ENCODE assay signal across 8 mouse cellular contexts in the genomic region with DNA sequence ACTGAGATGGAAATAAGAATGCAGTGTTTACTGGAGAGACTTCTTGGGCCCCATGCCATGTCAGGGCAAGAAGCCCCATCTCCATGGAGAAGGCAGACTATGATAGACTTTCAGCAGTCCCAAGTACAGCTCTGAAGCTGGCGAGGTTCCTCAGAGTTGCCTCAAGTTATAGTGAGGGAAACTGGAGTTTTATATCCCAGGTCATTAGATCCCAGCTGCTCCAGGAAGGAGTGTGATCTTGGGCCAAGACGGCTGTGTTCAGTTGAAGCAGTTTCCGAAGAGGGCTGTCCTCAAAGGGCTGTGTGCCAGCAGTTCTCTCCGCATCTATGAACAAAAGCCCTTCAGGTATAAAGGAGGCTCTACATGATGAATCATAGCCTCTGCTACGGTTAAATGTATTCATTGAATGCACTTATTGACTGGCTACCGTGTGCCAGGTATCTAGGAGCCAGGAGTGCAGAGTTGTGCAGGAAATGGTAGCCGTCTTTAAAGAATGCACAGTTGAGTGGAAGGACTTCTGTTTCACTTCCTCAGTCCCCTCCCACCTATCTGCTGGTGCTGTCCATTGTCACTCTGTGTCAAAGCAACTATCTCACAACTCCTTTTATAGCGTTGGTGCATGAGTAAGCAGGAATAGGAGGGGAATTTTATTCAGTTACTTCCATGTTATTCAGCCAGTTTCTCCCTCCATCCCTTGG. TPM values are rescaled to one million over a fixed set of nuclear protein-coding genes. Genes with fewer than 3 reads are reported as not detected.
DNase-seq lines count a peak whose midpoint lies in the region; ATAC-seq and TF ChIP-seq lines count a peak whose summit lies in the region.

No protein-coding gene starts in this region.

- no peaks in the 10 kb centered on the region for H3K27me3 ChIP-seq in midbrain, embryonic 16.5 days (ENCODE audit: control insufficient read depth, insufficient read depth, low read depth, low read length)
- no peaks in the 10 kb centered on the region for H3K27me3 ChIP-seq in midbrain, embryonic 11.5 days (ENCODE audit: control insufficient read depth, insufficient read depth, low read length)
- no peaks in the 10 kb centered on the region for H3K27me3 ChIP-seq in kidney, postnatal 0 days (ENCODE audit: insufficient read depth, low read length)

- 74% methylated on average over 8 of the region's 8 CpGs for WGBS in midbrain, embryonic 16.5 days
- 83% methylated on average over 8 of the region's 8 CpGs for WGBS in midbrain, embryonic 11.5 days
- 43% methylated on average over 8 of the region's 8 CpGs for WGBS in kidney, postnatal 0 days

- H3K4me2 ChIP-seq in midbrain, embryonic 16.5 days (ENCODE audit: low read length) = no peak overlapping the region
- H3K4me2 ChIP-seq in midbrain, embryonic 11.5 days = no peak overlapping the region
- no peak overlapping the region for H3K4me2 ChIP-seq in kidney, postnatal 0 days (ENCODE audit: low read length)

- 0 out of 2 replicates have a peak, but pooled peaks have one; percentile 14 for ATAC-seq in midbrain, embryonic 16.5 days
- no peak for ATAC-seq in midbrain, embryonic 11.5 days (ENCODE audit: low FRiP score)
- peak; percentile 61 for ATAC-seq in kidney, postnatal 0 days (replicated peaks; ENCODE audit: low FRiP score, low read depth)

- H3K9ac ChIP-seq in midbrain, embryonic 16.5 days (ENCODE audit: low read depth, low read length) = no peak overlapping the region
- H3K9ac ChIP-seq in midbrain, embryonic 11.5 days (ENCODE audit: low read length) = no peak overlapping the region
- no peak overlapping the region for H3K9ac ChIP-seq in kidney, postnatal 0 days (ENCODE audit: low read depth, low read length)

- no peak overlapping the region for H3K4me3 ChIP-seq in midbrain, embryonic 16.5 days (ENCODE audit: low read depth, low read length)
- H3K4me3 ChIP-seq in midbrain, embryonic 11.5 days (ENCODE audit: low read depth, low read length) = no peak overlapping the region
- H3K4me3 ChIP-seq in kidney, postnatal 0 days (replicated peaks; ENCODE audit: low read depth, low read length) = no peak overlapping the region

- H3K27ac ChIP-seq in midbrain, embryonic 16.5 days (ENCODE audit: low read length) = no peak overlapping the region
- no peak overlapping the region for H3K27ac ChIP-seq in midbrain, embryonic 11.5 days (ENCODE audit: low read depth, low read length)
- H3K27ac ChIP-seq in kidney, postnatal 0 days = peak overlapping the region; percentile 20; the same call in 1 of the 2 replicates

- TF ChIP-seq CTCF in kidney, postnatal 0 days (IDR thresholded peaks at IDR 0.05; ENCODE audit: low read depth) = no peak

- H3K9me3 ChIP-seq in midbrain, embryonic 16.5 days (replicated peaks; ENCODE audit: control insufficient read depth, low read length, poor library complexity, severe bottlenecking) = no peaks in the 10 kb centered on the region
- no peaks in the 10 kb centered on the region for H3K9me3 ChIP-seq in midbrain, embryonic 11.5 days (ENCODE audit: control insufficient read depth, low read length)
- H3K9me3 ChIP-seq in kidney, postnatal 0 days (replicated peaks; ENCODE audit: low read length) = no peaks in the 10 kb centered on the region

- peak; percentile 20 for DNase-seq in cerebellum, adult 11-12 months
- DNase-seq in cerebellum, adult 9-10 months = no peak
- DNase-seq in midbrain, embryonic 11.5 days (ENCODE audit: low spot score, missing footprints) = no peak
- DNase-seq in kidney, postnatal 0 days (ENCODE audit: low spot score) = peak; percentile 85
- DNase-seq in ovary, postnatal 36 days (ENCODE audit: low spot score) = peak; percentile 29
- DNase-seq in urinary bladder, postnatal 25 days (ENCODE audit: low spot score) = no peak
- no peak for DNase-seq in urinary bladder, postnatal 4 days (ENCODE audit: low spot score in 2 of 2)

- no peaks in the 10 kb centered on the region for H3K4me1 ChIP-seq in midbrain, embryonic 16.5 days (ENCODE audit: control insufficient read depth, insufficient read depth, low read length)
- H3K4me1 ChIP-seq in midbrain, embryonic 11.5 days (ENCODE audit: control insufficient read depth, insufficient read depth, low read length) = no peaks in the 10 kb centered on the region
- no peaks in the 10 kb centered on the region for H3K4me1 ChIP-seq in kidney, postnatal 0 days (replicated peaks; ENCODE audit: insufficient read depth, low read length)

- H3K36me3 ChIP-seq in midbrain, embryonic 16.5 days (ENCODE audit: control insufficient read depth, insufficient read depth, low read length) = no peaks in the 10 kb centered on the region
- H3K36me3 ChIP-seq in midbrain, embryonic 11.5 days (ENCODE audit: control insufficient read depth, insufficient read depth, low read length) = no peaks in the 10 kb centered on the region; the same call in 1 of the 2 replicates
- H3K36me3 ChIP-seq in kidney, postnatal 0 days (ENCODE audit: insufficient read depth, low read length) = 0 out of 2 replicates have a peak, but pooled peaks cover 2% of the 10 kb centered on the region

RNA-seq across cellular contexts. Expression of a gene that starts 16.2 kb away (rescaled TPM):
- 10.0 and 11.0 TPM in 2 replicates for polyA plus RNA-seq in midbrain, embryonic 16.5 days (2015; fragmentation: Nextera tagmentation; extraction: Ambion mirVana)
- polyA plus RNA-seq in midbrain, embryonic 11.5 days (2014; fragmentation: Nextera tagmentation; extraction: Ambion mirVana) = 4.7 and 5.0 TPM in 2 replicates
- polyA plus RNA-seq in kidney, postnatal 0 days (2015; fragmentation: Nextera tagmentation; extraction: Ambion mirVana) = 4.9 and 5.1 TPM in 2 replicates

RNA-seq across cellular contexts. Expression of a gene that starts 16.5 kb away (rescaled TPM):
- polyA plus RNA-seq in midbrain, embryonic 16.5 days (2015; fragmentation: Nextera tagmentation; extraction: Ambion mirVana) = 0.67 and 0.90 TPM in 2 replicates
- 0.32 TPM in 1 of 2 replicates, not detected in the other for polyA plus RNA-seq in midbrain, embryonic 11.5 days (2014; fragmentation: Nextera tagmentation; extraction: Ambion mirVana)
- polyA plus RNA-seq in kidney, postnatal 0 days (2015; fragmentation: Nextera tagmentation; extraction: Ambion mirVana) = 0.09 TPM in 1 of 2 replicates, not detected in the other

Comparison
In these comparisons a context has a peak if more than half of its experiments do, and no peak if none do; other contexts are left out.
1. DNase-seq: peak in cerebellum, adult 11-12 months (single experiment), kidney, postnatal 0 days (single experiment) and ovary, postnatal 36 days (single experiment); none in cerebellum, adult 9-10 months (single experiment), midbrain, embryonic 11.5 days (single experiment), urinary bladder, postnatal 25 days (single experiment) and urinary bladder, postnatal 4 days (0 of 2).